Mouse (Mus musculus): ENCODE data around the gene Dgcr6. TPM values are rescaled to one million over a fixed set of nuclear protein-coding genes. Genes with fewer than 3 reads are reported as not detected.
"Not testable (repeated sequence)": the region's sequence is repeated elsewhere in the genome, so short reads cannot be mapped to it uniquely, and the experiment has no call there.

The Dgcr6 gene
- polyA plus RNA-seq (2012; rRNA removed) = 105 and 136 TPM in 2 replicates

GRCm38 (mm10) chr16:18052731-18053202, at the start of gene Dgcr6:
Dgcr6 (plus strand) TSS chr16:18052860.
- peak; percentile 59 for DNase-seq (ENCODE audit: low spot score)

- DNase-seq (ENCODE audit: low spot score) = no peak
Measured at GRCm38 (mm10) chr16:18004589-18004988, 48.1 kb upstream of the Dgcr6 start.

GRCm38 (mm10) chr16:18007083-18007482, 45.6 kb upstream of the Dgcr6 start:
- DNase-seq (ENCODE audit: low spot score) = no peak

GRCm38 (mm10) chr16:18011101-18011500, 41.6 kb upstream of the Dgcr6 start:
- no peak for DNase-seq (ENCODE audit: low spot score)

DNA sequence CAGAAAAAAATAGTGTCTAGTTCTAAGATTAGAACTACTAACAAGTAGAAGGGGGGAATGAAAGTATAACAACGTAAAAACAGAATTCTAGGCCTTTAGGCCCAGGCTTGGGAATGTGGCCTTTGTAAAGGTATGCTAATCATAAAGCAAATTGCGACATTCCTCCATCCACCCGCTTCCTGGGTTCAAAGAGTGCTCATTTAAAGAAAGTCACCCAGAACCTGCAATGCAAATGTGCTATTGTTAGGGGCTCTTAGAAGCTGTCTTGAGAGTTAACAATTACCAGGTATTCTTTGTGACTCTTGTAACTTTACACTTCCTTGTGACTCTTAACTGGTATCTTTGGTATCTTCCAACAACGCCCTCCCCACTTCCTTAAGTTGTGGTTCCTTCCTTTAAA, 36.2 kb upstream of the Dgcr6 start:
- not testable (repeated sequence) for DNase-seq (ENCODE audit: low spot score)

DNA sequence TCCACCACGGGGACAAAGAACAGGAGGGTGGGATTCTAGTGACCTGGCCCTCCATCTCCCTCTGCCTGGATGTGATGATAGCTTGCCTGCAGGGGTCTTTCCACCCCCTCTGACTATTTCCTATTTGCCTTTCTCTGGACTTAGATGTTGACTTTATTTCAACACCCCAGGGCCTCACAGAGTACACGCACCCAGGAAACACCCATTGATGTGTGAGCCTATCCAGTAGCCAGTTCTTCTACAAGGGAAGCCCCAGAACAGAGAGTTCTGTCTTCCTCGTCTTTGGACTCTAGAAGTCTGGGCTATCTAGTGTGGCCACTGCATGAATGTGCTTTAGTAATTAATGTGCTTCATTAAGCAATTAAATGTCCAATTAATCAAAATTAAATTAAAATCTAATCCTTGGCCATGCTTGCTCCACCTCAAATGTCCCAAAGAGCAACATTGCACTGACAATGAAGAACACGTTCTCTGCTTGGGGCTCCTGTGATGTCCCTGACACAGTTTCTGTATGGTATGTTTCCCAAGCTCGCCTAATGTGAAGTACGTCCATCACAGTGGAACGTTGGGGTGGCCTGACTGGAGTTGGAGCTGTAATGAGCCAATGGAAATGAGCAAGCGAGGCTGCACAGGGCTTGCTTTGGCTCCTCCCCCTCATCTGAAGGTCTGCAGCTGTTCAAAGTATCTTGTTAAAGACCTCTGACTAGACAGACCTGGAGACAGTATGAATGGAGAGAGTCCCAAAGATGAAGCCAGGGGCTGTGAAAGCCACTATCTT, 29.7 kb upstream of the Dgcr6 start:
- no peak for DNase-seq (ENCODE audit: low spot score)

- no peak for DNase-seq (ENCODE audit: low spot score)
Measured at GRCm38 (mm10) chr16:18027371-18027770, 25.3 kb upstream of the Dgcr6 start.

DNA sequence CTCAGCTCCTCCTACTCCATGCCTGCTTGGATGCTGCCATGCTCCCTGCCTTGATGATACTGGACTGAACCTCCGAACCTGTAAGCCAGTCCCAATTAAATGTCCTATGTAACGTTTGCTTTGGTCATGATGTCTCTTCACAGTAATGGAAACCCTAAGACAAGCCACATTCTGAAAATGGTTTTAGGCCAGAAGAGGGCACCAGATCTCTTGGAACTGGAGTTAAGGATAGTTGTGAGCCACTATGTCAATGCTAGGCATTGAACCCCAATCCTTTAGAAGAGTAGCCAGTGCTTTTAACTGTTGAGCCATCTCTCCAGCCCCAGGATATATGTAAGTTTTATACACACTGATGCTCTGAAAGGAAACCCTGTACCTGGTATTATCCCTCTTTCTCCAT, 20.9 kb upstream of the Dgcr6 start:
- DNase-seq (ENCODE audit: low spot score) = no peak

GRCm38 (mm10) chr16:18033289-18033688, 19.4 kb upstream of the Dgcr6 start:
- DNase-seq (ENCODE audit: low spot score) = no peak

DNA sequence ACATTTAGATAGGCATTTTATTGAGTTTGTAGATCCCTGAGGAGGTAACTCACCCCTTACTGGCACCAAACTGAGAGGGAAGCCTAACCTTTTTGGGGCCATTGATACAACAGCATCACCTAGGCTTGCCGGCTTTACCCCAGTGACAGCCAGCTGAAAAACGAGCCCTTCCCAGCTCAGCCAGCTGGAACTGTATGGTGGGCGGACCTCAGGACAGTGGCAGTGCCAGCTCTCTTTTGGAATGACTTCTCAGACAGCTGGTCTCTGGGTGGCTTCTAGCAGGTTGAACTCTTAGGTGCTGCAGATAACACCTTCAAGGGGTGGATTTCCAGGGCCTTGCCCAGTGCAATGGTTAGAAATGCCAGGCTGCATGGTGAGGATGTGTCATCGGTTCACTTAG, 18.4 kb upstream of the Dgcr6 start:
- DNase-seq (ENCODE audit: low spot score) = no peak

GRCm38 (mm10) chr16:18036425-18036955, 16.2 kb upstream of the Dgcr6 start:
- no peak for DNase-seq (ENCODE audit: low spot score)

GRCm38 (mm10) chr16:18037025-18037424, 15.6 kb upstream of the Dgcr6 start:
- DNase-seq (ENCODE audit: low spot score) = no peak

- no peak for DNase-seq (ENCODE audit: low spot score)
Measured at GRCm38 (mm10) chr16:18044991-18045390, 7.7 kb upstream of the Dgcr6 start.

DNA sequence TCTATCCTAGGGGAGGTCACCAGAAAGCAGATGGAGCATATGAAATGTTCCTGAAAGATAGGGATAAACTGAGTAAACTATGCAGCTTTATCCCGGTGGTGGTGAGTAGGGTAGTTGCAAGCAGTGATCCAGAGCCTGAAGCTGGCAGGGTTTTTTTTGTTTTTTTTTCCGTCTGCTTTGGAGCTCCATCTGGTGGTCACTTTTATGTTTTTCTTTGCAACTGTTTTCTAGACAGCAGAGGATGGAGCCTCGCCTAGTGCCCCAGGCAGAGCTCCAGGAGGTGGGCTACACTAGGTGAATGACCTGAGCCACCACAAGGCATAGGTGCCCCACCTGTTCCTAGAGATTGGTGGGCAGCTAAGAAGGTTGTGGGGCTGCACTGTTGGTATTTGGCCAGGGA, 5.0 kb upstream of the Dgcr6 start:
- DNase-seq (ENCODE audit: low spot score) = no peak

DNA sequence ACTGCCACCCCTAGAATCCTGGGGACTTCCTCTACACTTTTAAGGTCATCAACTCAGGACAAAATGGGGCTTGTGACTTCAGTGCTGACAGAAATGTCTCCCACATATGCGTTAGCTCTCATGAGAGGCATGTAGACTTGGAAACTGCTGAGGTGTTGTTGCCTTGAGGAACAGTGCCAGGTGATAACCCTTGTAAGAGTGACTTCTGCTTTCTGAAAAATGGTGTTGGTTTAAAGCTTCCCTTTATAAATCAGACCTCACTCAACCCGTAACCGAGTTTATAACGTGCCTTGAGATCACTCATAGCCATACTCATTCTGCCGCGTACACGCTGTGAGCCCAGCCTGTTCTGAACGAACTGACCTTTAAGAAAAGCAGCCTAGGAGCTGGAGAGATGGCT, 4.6 kb upstream of the Dgcr6 start:
- no peak for DNase-seq (ENCODE audit: low spot score)

DNA sequence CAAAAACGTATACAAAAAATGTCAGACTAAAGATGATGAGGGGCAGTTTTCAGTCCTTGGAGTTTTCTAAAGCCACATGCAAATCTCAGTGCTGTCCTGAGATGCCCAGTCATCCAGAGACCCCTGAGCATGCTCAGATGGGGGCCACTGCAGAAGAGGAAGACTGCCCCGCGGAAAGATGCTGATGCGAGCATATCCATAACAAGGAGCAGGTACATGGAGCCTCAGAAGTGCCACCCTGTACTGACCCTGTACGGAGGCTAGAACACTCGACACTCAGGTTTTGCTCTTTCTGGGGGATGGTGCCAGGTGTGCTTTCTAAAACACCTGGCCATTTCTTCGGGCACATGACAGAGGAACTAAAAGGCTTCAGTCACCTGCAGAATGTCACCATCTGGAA, 338 bp upstream of the Dgcr6 start:
- no peak for DNase-seq (ENCODE audit: low spot score)

DNA sequence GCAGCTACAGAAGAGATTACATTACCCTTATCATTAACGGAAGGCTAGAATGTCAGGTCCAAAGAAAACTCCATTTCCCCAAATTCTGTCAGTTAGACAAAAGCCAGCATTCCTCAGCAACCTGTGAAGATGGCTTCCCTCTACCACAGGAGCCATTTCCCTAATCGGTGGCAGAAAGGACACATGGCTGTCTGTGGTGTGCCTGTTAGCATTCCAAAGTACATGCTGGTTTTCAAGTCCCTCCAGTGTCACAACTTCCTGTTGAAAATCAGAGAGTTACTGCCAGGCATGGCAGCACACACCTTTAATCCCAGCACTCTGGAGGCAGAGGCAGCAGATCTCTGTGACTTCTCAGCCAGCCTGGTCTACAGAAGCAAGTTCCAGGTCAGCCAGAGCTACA, 3.6 kb downstream of the Dgcr6 start:
- DNase-seq (ENCODE audit: low spot score) = no peak

DNA sequence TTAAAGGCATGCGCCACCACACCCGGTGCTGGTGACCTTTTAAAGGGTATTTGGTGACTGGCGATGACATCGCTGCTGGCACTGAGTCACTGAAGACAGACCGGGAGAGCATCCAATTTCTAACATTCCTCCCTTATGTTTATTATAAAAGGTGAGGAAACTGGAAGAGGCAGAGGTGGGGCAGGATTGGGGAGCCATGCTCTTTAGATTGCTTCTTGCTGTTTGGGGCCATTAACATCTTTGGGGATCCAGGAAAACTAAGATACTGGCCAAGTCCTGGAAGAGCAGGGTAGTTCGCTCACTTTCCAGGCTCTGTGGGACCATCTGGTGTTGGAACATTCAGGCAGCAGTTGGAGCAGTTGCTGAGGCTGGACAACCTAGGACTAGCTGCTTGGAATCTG, 5.7 kb downstream of the Dgcr6 start:
- no peak for DNase-seq (ENCODE audit: low spot score)

GRCm38 (mm10) chr16:18059243-18059642, 6.6 kb downstream of the Dgcr6 start:
- no peak for DNase-seq (ENCODE audit: low spot score)

DNA sequence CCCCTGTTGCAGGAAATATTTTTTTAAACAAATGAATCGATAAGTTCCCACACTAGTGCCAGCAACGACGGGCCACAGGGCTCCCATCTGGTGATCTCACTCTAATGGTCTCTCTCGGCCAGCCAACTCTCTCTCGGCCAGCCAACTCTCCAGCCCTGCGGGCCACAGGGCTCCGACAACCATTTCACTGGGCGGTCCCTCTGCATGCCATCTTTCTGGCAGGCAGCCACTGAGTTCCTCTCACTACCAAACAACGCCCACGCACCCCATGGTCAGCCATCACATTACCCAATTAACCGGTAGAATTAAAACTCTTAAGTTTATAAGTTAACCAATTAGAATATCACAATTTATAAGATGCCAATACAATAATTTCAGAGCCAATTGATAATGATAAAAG, 8.5 kb downstream of the Dgcr6 start:
- DNase-seq (ENCODE audit: low spot score) = no peak

DNA sequence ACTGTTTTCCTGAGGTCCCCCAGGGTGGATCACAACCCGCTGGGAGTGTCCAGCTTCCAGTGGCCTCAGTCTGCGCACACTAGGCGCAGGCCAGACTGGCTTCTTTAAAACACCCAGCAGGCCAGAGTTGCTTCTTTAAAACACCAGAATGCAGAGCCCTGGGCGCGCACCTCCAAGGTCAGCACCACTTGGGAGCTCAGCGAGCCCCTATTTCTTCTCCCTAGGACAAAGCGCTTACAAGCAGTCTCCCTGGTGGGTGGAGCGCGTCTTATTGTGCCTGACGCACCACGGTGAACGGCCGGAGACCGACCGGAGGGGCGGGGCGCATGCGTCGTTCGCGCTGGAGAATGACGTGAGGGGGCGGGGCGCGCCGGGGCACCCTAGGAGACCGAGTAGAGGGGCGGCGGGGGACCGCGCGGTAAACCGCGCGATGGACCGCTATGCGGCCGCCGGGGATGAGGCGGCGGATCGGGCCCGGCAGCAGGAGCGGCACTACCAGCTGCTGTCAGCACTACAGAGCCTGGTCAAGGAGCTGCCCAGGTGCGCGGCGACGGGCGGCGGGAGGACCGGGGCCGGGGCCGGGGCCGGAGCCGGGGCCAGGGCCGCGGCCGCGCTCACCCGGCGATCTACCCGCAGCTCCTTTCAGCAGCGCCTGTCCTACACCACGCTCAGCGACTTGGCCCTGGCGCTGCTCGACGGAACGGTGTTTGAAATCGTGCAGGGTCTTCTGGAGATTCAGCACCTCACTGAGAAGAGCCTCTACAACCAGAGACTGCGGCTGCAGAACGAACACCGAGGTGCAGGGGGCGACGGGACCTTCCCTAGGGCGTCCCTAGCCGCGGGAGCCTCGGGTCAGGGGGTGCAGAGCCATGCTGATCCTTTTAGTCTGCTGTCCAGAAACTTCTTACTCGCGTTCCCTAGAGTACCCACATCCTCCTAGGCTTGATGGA, 13.7 kb downstream of the Dgcr6 start:
- peak; percentile 89 for DNase-seq (ENCODE audit: low spot score)

GRCm38 (mm10) chr16:18068653-18069376, 16.2 kb downstream of the Dgcr6 start:
- no peak for DNase-seq (ENCODE audit: low spot score)

All from urinary bladder, adult 2 months (tissue).